Mouse (Mus musculus): ENCODE measurements around the gene Rbm19. TPM values are rescaled to one million over a fixed set of nuclear protein-coding genes. Genes with fewer than 3 reads are reported as not detected.

The Rbm19 gene
- polyA plus RNA-seq, 1 experiment from 2014 or later, result 18.4 TPM

DNA sequence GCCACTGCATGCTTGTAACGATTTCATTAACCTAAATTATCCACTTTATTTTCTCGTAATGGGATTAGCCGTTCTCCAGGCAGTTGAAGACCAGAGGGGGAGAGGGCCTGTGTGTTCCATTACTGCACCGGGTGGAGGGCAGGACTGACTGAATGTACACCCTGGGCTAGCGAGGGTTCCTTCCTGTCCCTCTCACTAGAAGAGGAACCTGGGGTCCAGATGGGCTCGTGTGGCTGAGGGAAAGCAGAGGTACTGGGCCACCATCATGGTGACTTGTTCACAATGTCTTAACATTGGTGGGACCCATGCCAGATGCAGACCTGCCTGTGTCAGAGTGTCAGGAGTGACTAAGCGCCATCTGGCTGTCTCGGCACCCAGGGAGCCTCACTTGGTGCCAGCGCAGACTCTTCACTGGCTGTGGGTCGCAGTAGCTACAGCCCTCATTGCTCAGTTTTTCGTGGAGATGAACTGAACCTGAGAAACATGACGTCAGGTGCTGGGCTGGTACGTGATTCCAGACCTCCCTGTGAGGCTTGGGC lies 51.6 kb downstream of the Rbm19 start:
- ATAC-seq (ENCODE audit: low read depth) (no peak), DNase-seq (no peak)
- H3K9ac ChIP-seq, result no peak overlapping the region
- H3K4me1 ChIP-seq (replicated peaks), result peaks cover 56% of the 10 kb centered on the region
- H3K4me3 ChIP-seq (replicated peaks), result no peak overlapping the region
- peaks cover 5% of the 10 kb centered on the region; the same call in 1 of the 2 replicates for H3K36me3 ChIP-seq
- H3K27ac ChIP-seq, result no peak overlapping the region
- 74% methylated on average over 13 of the region's 13 CpGs for WGBS (ENCODE audit: insufficient replicate concordance)
- H3K27me3 ChIP-seq, result no peaks in the 10 kb centered on the region
- no peak overlapping the region for H3K4me2 ChIP-seq
- no peaks in the 10 kb centered on the region for H3K9me3 ChIP-seq (replicated peaks)

DNA sequence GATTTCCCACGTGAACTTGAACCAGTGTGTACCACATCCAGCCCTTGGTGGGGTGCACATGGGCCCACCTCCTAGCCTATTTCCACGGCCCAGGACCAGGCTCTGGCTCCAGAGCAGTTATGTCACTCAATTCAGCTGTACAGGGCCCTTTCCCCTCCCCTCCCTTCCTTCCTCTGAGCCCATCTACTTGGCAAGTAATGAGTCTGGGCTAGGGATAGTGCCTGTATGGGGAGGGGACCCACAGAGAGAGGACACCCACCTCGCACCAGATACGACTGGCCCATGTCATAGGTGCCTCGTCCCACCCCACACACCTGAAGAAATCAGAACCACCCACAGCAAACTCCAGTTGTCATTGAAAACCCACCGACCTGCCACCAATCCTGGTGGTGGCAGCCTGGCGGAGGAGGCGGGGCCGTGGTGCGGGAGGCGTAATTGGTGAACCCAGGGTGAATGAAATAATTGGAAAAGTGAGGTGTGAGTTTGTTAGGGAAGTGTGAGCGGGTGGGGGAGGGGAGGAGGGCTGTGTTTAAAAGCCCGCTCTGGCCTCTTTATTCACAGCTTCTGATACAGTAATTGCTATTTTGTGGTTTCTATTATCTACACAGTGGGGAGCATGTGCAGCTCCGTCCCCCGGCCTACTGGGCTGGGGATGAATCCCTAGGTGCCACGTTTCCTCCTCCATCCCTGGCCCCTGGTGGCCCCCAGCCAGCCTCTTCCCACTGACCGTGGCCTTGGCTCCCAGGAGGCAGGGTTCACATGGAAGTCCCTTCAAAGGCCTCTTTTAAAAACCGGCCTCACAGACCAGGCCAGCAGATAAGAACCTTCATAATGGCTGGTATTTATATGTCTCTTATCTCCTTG lies 55.8 kb downstream of the Rbm19 start:
- H3K27me3 ChIP-seq, result no peaks in the 10 kb centered on the region
- ATAC-seq (ENCODE audit: low read depth) (peak; percentile 27), DNase-seq (no peak)
- no peak overlapping the region for H3K4me3 ChIP-seq (replicated peaks)
- no peaks in the 10 kb centered on the region for H3K9me3 ChIP-seq (replicated peaks)
- 37% methylated on average over 18 of the region's 18 CpGs for WGBS (ENCODE audit: insufficient replicate concordance)
- peaks cover 34% of the 10 kb centered on the region for H3K4me1 ChIP-seq (replicated peaks)
- 0 out of 2 replicates have a peak overlapping the region, but pooled peaks have one; percentile 18 for H3K9ac ChIP-seq
- H3K4me2 ChIP-seq, result peak overlapping the region; percentile 19; the same call in 1 of the 2 replicates
- H3K36me3 ChIP-seq, result peaks cover 23% of the 10 kb centered on the region
- no peak overlapping the region; the same call in 1 of the 2 replicates for H3K27ac ChIP-seq

DNA sequence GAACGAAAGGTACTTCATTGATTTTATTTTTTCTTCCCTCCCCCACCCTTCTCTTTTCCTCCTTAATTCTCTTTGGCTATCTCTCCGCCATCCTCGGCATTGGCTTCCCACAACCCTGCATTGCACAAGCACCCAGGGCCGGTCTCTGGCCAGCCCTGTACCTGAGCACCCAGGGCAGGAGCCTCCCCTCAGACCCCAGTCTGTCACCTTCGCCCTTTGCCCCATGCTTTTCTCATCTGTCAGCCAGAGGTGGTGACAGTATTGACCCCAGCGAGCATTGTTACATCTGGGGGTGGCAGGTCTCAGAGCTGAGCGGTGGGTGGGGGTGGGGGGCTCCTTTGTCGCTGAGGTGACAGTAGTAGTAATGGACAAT lies 56.5 kb downstream of the Rbm19 start:
- DNase-seq (no peak), ATAC-seq (ENCODE audit: low read depth) (peak; percentile 72)
- Histone ChIP-seq H3K4me1 (replicated peaks) (peaks cover 34% of the 10 kb centered on the region), H3K9ac (no peak overlapping the region), H3K9me3 (replicated peaks) (no peaks in the 10 kb centered on the region), H3K36me3 (peaks cover 29% of the 10 kb centered on the region), H3K27me3 (no peaks in the 10 kb centered on the region), H3K27ac (no peak overlapping the region; the same call in 1 of the 2 replicates), H3K4me3 (replicated peaks) (no peak overlapping the region), H3K4me2 (0 out of 2 replicates have a peak overlapping the region, but pooled peaks have one; percentile 19)
- WGBS (ENCODE audit: insufficient replicate concordance), result 41% methylated on average over 8 of the region's 8 CpGs

DNA sequence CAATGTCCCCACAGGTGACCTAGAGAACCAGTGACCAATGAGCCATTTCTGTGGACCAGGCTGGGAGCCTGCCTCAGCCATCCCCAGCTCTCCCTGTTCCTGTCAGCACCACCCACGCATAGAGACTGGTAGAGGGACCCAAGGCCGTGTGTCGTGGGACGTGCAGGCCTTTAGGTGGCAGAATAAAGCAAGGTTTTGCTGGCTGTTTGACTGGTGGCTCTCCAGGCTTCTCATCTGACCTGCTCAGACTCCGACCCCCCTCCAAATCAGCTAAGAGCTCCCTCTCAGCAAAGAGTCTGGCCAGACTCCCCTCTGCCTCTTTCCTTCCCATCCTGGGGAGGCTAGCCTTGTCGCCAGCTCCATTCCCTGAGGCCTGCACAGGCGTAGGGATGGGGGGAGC lies 58.1 kb downstream of the Rbm19 start:
- H3K9me3 ChIP-seq (replicated peaks), result no peaks in the 10 kb centered on the region
- no peak overlapping the region for H3K4me3 ChIP-seq (replicated peaks)
- H3K27me3 ChIP-seq, result no peaks in the 10 kb centered on the region
- H3K9ac ChIP-seq, result no peak overlapping the region
- H3K36me3 ChIP-seq, result peaks cover 38% of the 10 kb centered on the region
- H3K27ac ChIP-seq, result no peak overlapping the region
- no peak for ATAC-seq (ENCODE audit: low read depth)
- no peak overlapping the region for H3K4me2 ChIP-seq
- 64% methylated on average over 7 of the region's 7 CpGs for WGBS (ENCODE audit: insufficient replicate concordance)
- no peak for DNase-seq
- H3K4me1 ChIP-seq (replicated peaks), result peaks cover 34% of the 10 kb centered on the region

DNA sequence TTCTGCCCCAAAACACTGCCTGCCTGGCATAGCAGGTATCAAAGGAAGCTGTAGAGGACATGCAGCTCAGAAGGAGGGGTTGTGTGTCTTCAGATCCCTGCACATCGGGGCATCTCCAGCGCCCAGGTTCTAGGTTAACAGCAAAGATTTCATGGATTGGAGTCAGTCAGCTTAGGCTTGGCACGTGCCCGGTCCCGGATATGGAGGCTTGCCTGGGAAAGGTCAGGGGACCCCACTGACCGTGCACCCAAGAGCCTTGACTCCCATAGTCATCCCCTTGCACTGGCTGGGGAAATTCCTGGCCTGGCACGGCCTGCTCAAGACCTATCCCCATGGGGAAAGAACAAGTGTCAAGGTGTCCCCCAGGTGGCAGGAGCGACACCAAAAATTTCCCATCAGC lies 59.0 kb downstream of the Rbm19 start:
- no peaks in the 10 kb centered on the region for H3K27me3 ChIP-seq
- H3K4me3 ChIP-seq (replicated peaks), result no peak overlapping the region
- H3K9ac ChIP-seq, result no peak overlapping the region
- no peaks in the 10 kb centered on the region for H3K9me3 ChIP-seq (replicated peaks)
- H3K4me1 ChIP-seq (replicated peaks), result peaks cover 34% of the 10 kb centered on the region
- 80% methylated on average over 8 of the region's 8 CpGs for WGBS (ENCODE audit: insufficient replicate concordance)
- ATAC-seq (ENCODE audit: low read depth) (no peak), DNase-seq (no peak)
- H3K36me3 ChIP-seq, result peaks cover 47% of the 10 kb centered on the region
- H3K4me2 ChIP-seq, result no peak overlapping the region
- no peak overlapping the region for H3K27ac ChIP-seq

DNA sequence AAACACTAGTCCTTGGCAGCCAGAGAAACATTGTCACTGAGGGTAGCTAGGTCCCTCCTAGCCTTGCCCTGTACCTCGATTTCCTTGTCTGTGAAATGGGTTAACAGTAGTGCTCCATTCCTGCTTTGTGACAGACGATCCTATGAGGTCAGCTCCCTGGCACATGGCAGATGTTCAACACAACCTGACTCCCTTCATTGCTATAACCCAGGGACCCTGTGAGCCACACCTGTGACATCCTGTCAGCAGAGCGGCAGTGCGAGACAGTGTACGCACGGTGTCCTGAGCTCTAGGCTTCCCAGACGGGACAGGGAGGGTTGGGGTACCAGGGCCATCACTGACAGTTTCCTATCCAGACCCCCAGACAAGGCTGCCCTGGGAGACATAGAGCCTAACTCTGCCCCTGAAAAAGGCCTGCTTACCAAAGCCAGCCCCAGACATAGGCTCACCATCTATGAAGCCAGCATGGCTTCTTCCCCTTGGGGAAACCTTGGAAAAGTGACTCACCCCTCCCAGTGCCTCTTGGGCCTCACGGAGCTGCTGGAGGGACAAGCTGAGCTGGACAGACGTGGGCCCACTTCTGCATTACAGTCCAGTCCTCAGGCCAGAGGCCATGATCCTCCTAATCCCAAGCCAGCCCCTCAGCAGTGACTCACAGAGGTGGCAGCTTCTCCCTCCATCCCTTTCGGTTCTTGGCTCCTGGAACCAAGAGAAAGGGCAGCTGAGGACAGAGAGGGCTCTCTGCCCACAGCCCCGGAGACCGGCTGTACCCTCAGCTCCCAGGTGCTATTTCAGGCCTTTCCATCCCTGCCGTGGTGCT lies 60.2 kb downstream of the Rbm19 start:
- no peak overlapping the region for H3K9ac ChIP-seq
- H3K9me3 ChIP-seq (replicated peaks), result no peaks in the 10 kb centered on the region
- ATAC-seq (ENCODE audit: low read depth) (no peak), DNase-seq (no peak)
- no peak overlapping the region for H3K27ac ChIP-seq
- peaks cover 27% of the 10 kb centered on the region for H3K4me1 ChIP-seq (replicated peaks)
- peaks cover 57% of the 10 kb centered on the region for H3K36me3 ChIP-seq
- 79% methylated on average over 13 of the region's 13 CpGs for WGBS (ENCODE audit: insufficient replicate concordance)
- H3K27me3 ChIP-seq, result no peaks in the 10 kb centered on the region
- no peak overlapping the region for H3K4me3 ChIP-seq (replicated peaks)
- no peak overlapping the region for H3K4me2 ChIP-seq

DNA sequence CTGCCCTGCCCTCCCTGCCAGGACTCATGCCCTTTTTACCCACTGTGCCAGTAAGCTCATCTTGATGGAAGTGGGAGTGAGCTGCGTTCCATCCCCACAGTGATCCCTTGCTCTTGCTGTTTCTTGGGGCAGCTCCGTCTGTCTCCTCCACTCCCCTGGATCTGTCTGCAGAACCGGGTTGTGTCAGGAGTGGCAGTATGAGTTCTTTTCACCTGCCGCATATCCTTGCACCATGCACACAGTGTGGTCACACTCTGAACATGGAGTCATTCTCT lies 60.7 kb downstream of the Rbm19 start:
- H3K4me2 ChIP-seq, result no peak overlapping the region
- peaks cover 22% of the 10 kb centered on the region for H3K4me1 ChIP-seq (replicated peaks)
- DNase-seq (no peak), ATAC-seq (ENCODE audit: low read depth) (no peak)
- no peaks in the 10 kb centered on the region for H3K9me3 ChIP-seq (replicated peaks)
- H3K9ac ChIP-seq, result no peak overlapping the region
- H3K4me3 ChIP-seq (replicated peaks), result no peak overlapping the region
- H3K27ac ChIP-seq, result no peak overlapping the region
- WGBS (ENCODE audit: insufficient replicate concordance), result 88% methylated on average over 4 of the region's 4 CpGs
- H3K27me3 ChIP-seq, result no peaks in the 10 kb centered on the region
- H3K36me3 ChIP-seq, result peaks cover 57% of the 10 kb centered on the region

DNA sequence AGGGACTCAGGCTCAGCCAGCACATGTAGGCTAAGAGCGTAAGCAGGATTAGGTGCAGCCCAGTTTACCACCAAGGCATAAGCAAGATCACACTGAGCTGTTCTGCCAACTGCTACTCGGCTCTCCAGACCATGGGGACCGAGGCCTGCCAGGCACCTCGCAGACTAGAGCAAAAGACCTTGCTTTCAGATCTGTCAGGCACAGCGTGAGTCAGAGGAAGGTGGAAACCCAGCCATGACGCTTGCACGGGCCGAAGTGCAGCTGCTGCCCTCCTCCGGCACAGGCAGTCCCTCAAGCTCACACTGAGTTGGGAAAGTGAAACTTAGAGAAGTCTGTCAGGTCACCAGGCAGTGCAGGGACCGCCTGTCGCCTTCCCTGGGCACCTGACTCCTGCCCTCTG lies 63.8 kb downstream of the Rbm19 start:
- H3K36me3 ChIP-seq, result peaks cover 57% of the 10 kb centered on the region
- ATAC-seq (ENCODE audit: low read depth), result no peak
- no peak overlapping the region for H3K9ac ChIP-seq
- H3K27me3 ChIP-seq, result no peaks in the 10 kb centered on the region
- DNase-seq, result no peak
- 87% methylated on average over 11 of the region's 11 CpGs for whole genome bisulfite sequencing (ENCODE audit: insufficient replicate concordance)
- H3K4me1 ChIP-seq (replicated peaks), result no peaks in the 10 kb centered on the region
- no peak overlapping the region for H3K4me2 ChIP-seq
- H3K27ac ChIP-seq, result no peak overlapping the region
- H3K9me3 ChIP-seq (replicated peaks), result no peaks in the 10 kb centered on the region
- H3K4me3 ChIP-seq (replicated peaks), result no peak overlapping the region

DNA sequence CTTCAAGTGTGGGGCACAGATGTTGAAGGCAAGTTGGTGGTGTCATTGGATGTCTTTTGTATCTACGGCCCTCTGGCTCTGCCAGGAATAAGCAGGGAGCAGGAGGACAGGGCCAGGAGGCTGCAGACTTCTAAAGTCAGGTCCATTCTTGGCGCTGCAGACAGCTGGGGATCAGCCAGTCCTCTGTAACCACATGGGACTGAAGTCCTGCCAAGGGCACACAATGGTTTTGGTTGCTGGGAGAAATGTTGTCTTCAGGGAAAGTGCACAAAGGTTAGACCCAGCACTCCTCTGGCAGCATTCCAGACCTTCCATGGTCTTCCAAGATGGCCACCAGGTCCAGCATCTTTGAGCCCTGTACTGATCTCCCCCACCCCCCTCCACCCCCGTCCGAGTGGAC lies 65.1 kb downstream of the Rbm19 start:
- no peak overlapping the region for H3K4me2 ChIP-seq
- no peaks in the 10 kb centered on the region for H3K9me3 ChIP-seq (replicated peaks)
- DNase-seq (no peak), ATAC-seq (ENCODE audit: low read depth) (no peak)
- H3K4me1 ChIP-seq (replicated peaks), result no peaks in the 10 kb centered on the region
- 74% methylated on average over 4 of the region's 4 CpGs for WGBS (ENCODE audit: insufficient replicate concordance)
- H3K4me3 ChIP-seq (replicated peaks), result no peak overlapping the region
- peaks cover 50% of the 10 kb centered on the region for H3K36me3 ChIP-seq
- no peak overlapping the region for H3K27ac ChIP-seq
- H3K9ac ChIP-seq, result no peak overlapping the region
- no peaks in the 10 kb centered on the region for H3K27me3 ChIP-seq

DNA sequence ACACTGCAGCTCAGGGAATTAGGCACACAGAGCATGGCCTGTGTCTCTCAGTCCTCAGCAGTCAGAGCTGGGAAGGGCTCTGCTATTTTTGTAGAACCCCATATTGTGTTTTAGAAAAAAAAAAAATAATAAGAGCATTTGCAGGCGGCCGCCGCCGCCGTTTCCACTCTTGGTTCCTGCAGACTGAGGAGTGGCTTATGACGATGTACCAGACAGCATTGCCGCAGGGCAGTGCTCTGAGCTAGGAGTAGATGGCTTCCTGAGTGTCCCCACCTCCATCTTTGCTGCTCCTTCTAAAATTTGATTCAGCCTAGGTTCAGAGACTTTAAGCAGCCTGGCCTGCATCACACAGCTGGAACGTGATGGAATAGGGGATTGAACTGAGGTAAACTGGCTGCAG lies 67.1 kb downstream of the Rbm19 start:
- H3K9me3 ChIP-seq (replicated peaks), result no peaks in the 10 kb centered on the region
- H3K9ac ChIP-seq, result no peak overlapping the region
- 81% methylated on average over 8 of the region's 8 CpGs for WGBS (ENCODE audit: insufficient replicate concordance)
- ATAC-seq (ENCODE audit: low read depth) (no peak), DNase-seq (no peak)
- H3K4me3 ChIP-seq (replicated peaks), result no peak overlapping the region
- H3K4me1 ChIP-seq (replicated peaks), result no peaks in the 10 kb centered on the region
- no peaks in the 10 kb centered on the region for H3K27me3 ChIP-seq
- no peak overlapping the region for H3K27ac ChIP-seq
- H3K36me3 ChIP-seq, result peaks cover 42% of the 10 kb centered on the region
- H3K4me2 ChIP-seq, result no peak overlapping the region

DNA sequence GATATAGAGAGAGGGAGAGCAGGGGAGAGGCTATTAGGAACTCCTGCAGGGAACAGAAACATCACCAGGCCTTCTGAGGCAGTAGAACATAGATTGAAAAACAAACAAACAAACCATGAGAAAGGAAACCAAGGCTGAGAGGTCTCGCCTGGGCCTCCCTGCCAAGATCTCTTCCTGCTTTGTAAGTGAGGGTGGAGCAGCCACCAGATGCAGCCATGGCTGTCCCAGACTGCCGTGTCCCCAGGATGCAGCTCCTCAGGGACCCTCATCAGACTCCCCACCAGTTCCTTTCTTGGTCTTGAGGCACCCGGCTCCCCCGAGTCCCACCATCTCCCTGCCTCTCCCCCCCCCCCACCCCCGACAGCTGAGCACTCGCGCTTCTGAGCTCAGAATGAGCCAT lies 67.5 kb downstream of the Rbm19 start:
- 78% methylated on average over 7 of the region's 7 CpGs for WGBS (ENCODE audit: insufficient replicate concordance)
- Histone ChIP-seq H3K9me3 (replicated peaks) (no peaks in the 10 kb centered on the region), H3K27ac (no peak overlapping the region), H3K27me3 (no peaks in the 10 kb centered on the region), H3K4me3 (replicated peaks) (no peak overlapping the region), H3K36me3 (peaks cover 41% of the 10 kb centered on the region), H3K9ac (no peak overlapping the region), H3K4me1 (replicated peaks) (no peaks in the 10 kb centered on the region), H3K4me2 (no peak overlapping the region)
- DNase-seq, result no peak
- no peak for ATAC-seq (ENCODE audit: low read depth)

All from liver, embryonic 13.5 days (tissue).